Mouse (Mus musculus) heart, postnatal 0 days (tissue): Measurements from ENCODE around the gene Hnrnpul1. TPM values are rescaled to one million over a fixed set of nuclear protein-coding genes. Genes with fewer than 3 reads are reported as not detected.

Experiments
- ATAC-seq: fragments of 200-750 bp; cut with Nextera tagmentation; 2 replicates; pipeline ENCODE4 v1.8.0; 2017; ENCODE audit warnings: low read depth, moderate number of reproducible peaks, moderate library complexity; ENCODE audit not compliant: insufficient read depth
- DNase-seq: peaks from one replicate; pipeline ENCODE4 v3.0.0-alpha.2; 2016; ENCODE audit warnings: low spot score
- H3K27ac ChIP-seq: fragments of 300-500 bp; sonication (generic); 2 replicates; pipeline ENCODE4 v1.5.1; 2014; ENCODE audit warnings: low read depth, mild to moderate bottlenecking
- H3K27me3 ChIP-seq: fragments of 300-500 bp; sonication (generic); 2 replicates; pipeline ENCODE4 v1.6.1; 2014; ENCODE audit warnings: low read length, mixed read lengths; ENCODE audit not compliant: control insufficient read depth, insufficient read depth
- H3K36me3 ChIP-seq: fragments of 300-500 bp; sonication (generic); replicated peaks from 2 replicates; pipeline ENCODE4 v1.6.1; 2014; ENCODE audit warnings: low read length, mixed read lengths; ENCODE audit not compliant: control insufficient read depth, insufficient read depth
- H3K4me1 ChIP-seq: fragments of 300-500 bp; sonication (generic); 2 replicates; pipeline ENCODE4 v1.6.1; 2014; ENCODE audit warnings: antibody characterized with exemption; ENCODE audit not compliant: control insufficient read depth, insufficient read depth
- H3K4me2 ChIP-seq: fragments of 300-500 bp; sonication (generic); 2 replicates; pipeline ENCODE4 v1.6.1; 2014; ENCODE audit warnings: low read depth, mild to moderate bottlenecking, low read length, moderate library complexity
- H3K4me3 ChIP-seq: fragments of 300-500 bp; sonication (generic); 2 replicates; pipeline ENCODE4 v1.5.1; 2014; ENCODE audit warnings: low read depth, low read length
- H3K9ac ChIP-seq: fragments of 300-500 bp; sonication (generic); replicated peaks from 2 replicates; pipeline ENCODE4 v1.6.1; 2014; ENCODE audit warnings: low read depth, low read length, mixed read lengths
- H3K9me3 ChIP-seq: fragments of 300-500 bp; sonication (generic); replicated peaks from 2 replicates; pipeline ENCODE4 v1.6.1; 2016; ENCODE audit warnings: low read length; ENCODE audit not compliant: control insufficient read depth
- CTCF ChIP-seq: IDR thresholded peaks from 2 replicates; pipeline ENCODE4 v1.5.1; 2016; ENCODE audit warnings: antibody characterized with exemption, control low read depth, low read depth
- EP300 ChIP-seq: IDR thresholded peaks from 2 replicates; pipeline ENCODE4 v1.6.1; 2016; ENCODE audit warnings: antibody characterized with exemption, low read depth
- WGBS: fragments of 180-500 bp; shearing (Covaris S2); extraction: QIAGEN DNeasy Blood & Tissue Kit; methylation state at CpG from one replicate; pipeline ENCODE4 v1.1.7; 2014; 5-methylcytosine and 5-hydroxymethylcytosine counted together
- polyA plus RNA-seq: library from polyadenylated mRNA; unstranded; fragments of >200 nt; fragmentation: Nextera tagmentation; extraction: Ambion mirVana; gene quantifications from 2 replicates; pipeline ENCODE4 v1.2.1, GENCODE M21; 2015
- total RNA-seq: library from RNA; depleted of rRNA; stranded (reverse); fragments of >200 nt; gene quantifications from 2 replicates; pipeline ENCODE4 v1.2.3, GENCODE M21; 2014; ENCODE audit warnings: low replicate concordance

Hnrnpul1 gene
- total and polyA plus RNA-seq, 2 experiments from 2014 or later, result 27.7 to 78.5 TPM

- Histone ChIP-seq H3K4me3 (peak within 1 kb of the TSS; percentile 49), H3K9me3 (no peaks in the 10 kb centered on the region), H3K27me3 (no peaks in the 10 kb centered on the region), H3K4me1 (peaks cover 14% of the 10 kb centered on the region), H3K36me3 (no peaks in the 10 kb centered on the region), H3K9ac (peak within 1 kb of the TSS; percentile 46), H3K27ac (peak within 1 kb of the TSS; percentile 68), H3K4me2 (peak within 1 kb of the TSS; percentile 64)
- TF ChIP-seq EP300 (no peak), CTCF (no peak)
- DNase-seq (no peak), ATAC-seq (peak; percentile 65)
- WGBS, result 1% methylated on average over 22 of the region's 30 CpGs
Measured at GRCm38 (mm10) chr7:25788220-25789128, 33.9 kb upstream of the Hnrnpul1 start, which contains the start of gene Axl. TSS of gene Axl (minus strand) at chr7:25788705.

- DNase-seq, result no peak
- peak overlapping the region; percentile 49 for H3K4me3 ChIP-seq
Measured at GRCm38 (mm10) chr7:25787456-25788219, 33.1 kb upstream of the Hnrnpul1 start.

GRCm38 (mm10) chr7:25786974-25787373, 32.4 kb upstream of the Hnrnpul1 start:
- WGBS, result 30% methylated on average over 4 of the region's 4 CpGs
- H3K27ac ChIP-seq, result 0 out of 2 replicates have a peak overlapping the region, but pooled peaks have one; percentile 11
- TF ChIP-seq CTCF, result no peak
- no peak for TF ChIP-seq EP300

More at GRCm38 (mm10) chr7:25787456-25788219, 33.1 kb upstream of the Hnrnpul1 start:
- 12% methylated on average over 9 of the region's 9 CpGs for WGBS
- Histone ChIP-seq H3K27me3 (no peaks in the 10 kb centered on the region), H3K36me3 (no peaks in the 10 kb centered on the region), H3K9me3 (no peaks in the 10 kb centered on the region), H3K4me2 (peak overlapping the region; percentile 64), H3K4me1 (peaks cover 14% of the 10 kb centered on the region), H3K9ac (peak overlapping the region; percentile 46), H3K27ac (peak overlapping the region; percentile 68)
- no peak for TF ChIP-seq CTCF
- no peak for TF ChIP-seq EP300
- peak; percentile 24; the same call in 1 of the 2 replicates for ATAC-seq

GRCm38 (mm10) chr7:25785752-25786151, 31.2 kb upstream of the Hnrnpul1 start:
- Histone ChIP-seq H3K9ac (no peak overlapping the region), H3K4me3 (no peak overlapping the region), H3K27ac (no peak overlapping the region), H3K4me1 (peaks cover 20% of the 10 kb centered on the region), H3K9me3 (no peaks in the 10 kb centered on the region), H3K27me3 (no peaks in the 10 kb centered on the region), H3K4me2 (no peak overlapping the region), H3K36me3 (no peaks in the 10 kb centered on the region)
- TF ChIP-seq CTCF (no peak), EP300 (no peak)
- 64% methylated on average over 4 of the region's 4 CpGs for WGBS
- no peak for ATAC-seq
- DNase-seq, result no peak

More at GRCm38 (mm10) chr7:25786974-25787373, 32.4 kb upstream of the Hnrnpul1 start:
- peak overlapping the region; percentile 49 for H3K4me3 ChIP-seq
- H3K27me3 ChIP-seq, result no peaks in the 10 kb centered on the region
- H3K4me1 ChIP-seq, result peaks cover 14% of the 10 kb centered on the region
- H3K9ac ChIP-seq, result 0 out of 2 replicates have a peak overlapping the region, but pooled peaks have one; percentile 46
- DNase-seq (no peak), ATAC-seq (no peak)
- no peaks in the 10 kb centered on the region for H3K9me3 ChIP-seq
- H3K36me3 ChIP-seq, result no peaks in the 10 kb centered on the region
- H3K4me2 ChIP-seq, result peak overlapping the region; percentile 64

- Histone ChIP-seq H3K4me1 (peaks cover 20% of the 10 kb centered on the region), H3K9ac (no peak overlapping the region)
Measured at GRCm38 (mm10) chr7:25784808-25785207, 30.3 kb upstream of the Hnrnpul1 start.

More at GRCm38 (mm10) chr7:25784808-25785207, 30.3 kb upstream of the Hnrnpul1 start:
- ATAC-seq, result no peak
- Histone ChIP-seq H3K4me3 (no peak overlapping the region), H3K9me3 (no peaks in the 10 kb centered on the region), H3K4me2 (no peak overlapping the region), H3K27ac (no peak overlapping the region), H3K27me3 (no peaks in the 10 kb centered on the region), H3K36me3 (no peaks in the 10 kb centered on the region)
- DNase-seq, result no peak
- TF ChIP-seq EP300 (no peak), CTCF (no peak)
- WGBS, result 53% methylated on average over 1 of the region's 1 CpGs
